Mouse (Mus musculus) ES-E14 (cell line): ENCODE results near the gene Me1.

Source experiments
- CHD2 ChIP-seq: IDR thresholded peaks from 2 replicates; pipeline ENCODE4 v1.6.1; 2014; ENCODE audit warnings: mild to moderate bottlenecking, low read depth, low read length, inconsistent platforms
- HCFC1 ChIP-seq: IDR thresholded peaks from 2 replicates; pipeline ENCODE4 v1.6.1; 2012; ENCODE audit warnings: low read length, inconsistent platforms, borderline replicate concordance; ENCODE audit not compliant: insufficient read depth
- MAFK ChIP-seq: IDR thresholded peaks from 2 replicates; pipeline ENCODE4 v1.6.1; 2014; ENCODE audit warnings: mild to moderate bottlenecking, low read depth, low read length, inconsistent platforms; ENCODE audit not compliant: insufficient read depth
- ZC3H11A ChIP-seq: IDR thresholded peaks from 2 replicates; pipeline ENCODE4 v1.6.1; 2012; ENCODE audit warnings: low read depth, mild to moderate bottlenecking, inconsistent platforms, low read length, borderline replicate concordance
- ZNF384 ChIP-seq: IDR thresholded peaks from 2 replicates; pipeline ENCODE4 v1.6.1; 2012; ENCODE audit warnings: low read depth, low read length, inconsistent platforms

DNA sequence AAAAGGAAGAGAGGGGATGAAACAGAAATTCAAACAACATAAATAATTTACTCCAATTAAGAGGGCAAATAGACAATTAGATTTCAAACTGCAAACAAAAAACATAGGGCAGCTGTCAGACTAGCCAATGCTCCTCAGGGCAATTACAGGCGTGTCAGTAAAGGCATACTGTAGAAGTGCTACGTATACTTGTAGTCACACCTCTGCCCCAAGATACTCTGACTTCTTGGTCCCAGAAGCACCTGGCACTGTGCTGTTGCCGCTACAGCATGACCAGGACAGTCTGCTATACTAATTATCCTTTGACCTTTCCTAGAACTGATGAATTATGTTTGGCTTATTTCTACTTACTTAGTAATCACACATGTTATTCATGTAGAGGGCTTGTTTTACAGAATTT lies 44.5 kb downstream of the Me1 start:
- no peak for TF ChIP-seq MAFK
- no peak for TF ChIP-seq CHD2
- no peak for TF ChIP-seq ZNF384
- no peak for TF ChIP-seq ZC3H11A
- no peak for TF ChIP-seq HCFC1
